Mouse (Mus musculus) midbrain, embryonic 14.5 days (tissue): ENCODE measurements around the gene Zic5. TPM values are rescaled to one million over a fixed set of nuclear protein-coding genes. Genes with fewer than 3 reads are reported as not detected.

ENCODE experiments used
- ATAC-seq: fragments of 200-750 bp; cut with Nextera tagmentation; 2 replicates; pipeline ENCODE4 v1.8.0; 2017; ENCODE audit warnings: moderate number of reproducible peaks, moderate library complexity; ENCODE audit not compliant: low FRiP score, low TSS enrichment
- DNase-seq: peaks from one replicate; pipeline ENCODE4 v3.0.0-alpha.2; 2015
- H3K27ac ChIP-seq: fragments of 300-500 bp; sonication (generic); replicated peaks from 2 replicates; pipeline ENCODE4 v1.5.1; 2014; ENCODE audit warnings: mild to moderate bottlenecking, low read depth, low read length, moderate library complexity
- H3K27me3 ChIP-seq: fragments of 300-500 bp; sonication (generic); 2 replicates; pipeline ENCODE4 v1.6.1; 2014; ENCODE audit warnings: low read length, control low read depth, mixed read lengths; ENCODE audit not compliant: control insufficient read depth, insufficient read depth
- H3K36me3 ChIP-seq: fragments of 300-500 bp; sonication (generic); 2 replicates; pipeline ENCODE4 v1.6.1; 2014; ENCODE audit warnings: low read length, control low read depth; ENCODE audit not compliant: control insufficient read depth, insufficient read depth
- H3K4me1 ChIP-seq: fragments of 300-500 bp; sonication (generic); 2 replicates; pipeline ENCODE4 v1.6.1; 2014; ENCODE audit warnings: mild to moderate bottlenecking, antibody characterized with exemption, low read length, control low read depth; ENCODE audit not compliant: control insufficient read depth, insufficient read depth
- H3K4me2 ChIP-seq: fragments of 300-500 bp; sonication (generic); 2 replicates; pipeline ENCODE4 v1.6.1; 2014; ENCODE audit warnings: mild to moderate bottlenecking, low read length, moderate library complexity
- H3K4me3 ChIP-seq: fragments of 300-500 bp; sonication (generic); replicated peaks from 2 replicates; pipeline ENCODE4 v1.5.1; 2014; ENCODE audit warnings: low read depth, low read length
- H3K9ac ChIP-seq: fragments of 300-500 bp; sonication (generic); replicated peaks from 2 replicates; pipeline ENCODE4 v1.6.1; 2014; ENCODE audit warnings: mild to moderate bottlenecking, low read length, moderate library complexity
- H3K9me3 ChIP-seq: fragments of 300-500 bp; sonication (generic); 2 replicates; pipeline ENCODE4 v1.6.1; 2016; ENCODE audit warnings: low read length, control low read depth, mixed read lengths; ENCODE audit not compliant: control insufficient read depth
- WGBS: fragments of 180-500 bp; shearing (Covaris S2); extraction: QIAGEN DNeasy Blood & Tissue Kit; methylation state at CpG from one replicate; pipeline ENCODE4 v1.1.7; 2014; 5-methylcytosine and 5-hydroxymethylcytosine counted together
- polyA plus RNA-seq: library from polyadenylated mRNA; unstranded; fragments of >200 nt; fragmentation: Nextera tagmentation; extraction: Ambion mirVana; gene quantifications from 2 replicates; pipeline ENCODE4 v1.2.1, GENCODE M21; 2014

The Zic5 gene
- polyA plus RNA-seq, 1 experiment from 2014 or later: 14.9 TPM

DNA sequence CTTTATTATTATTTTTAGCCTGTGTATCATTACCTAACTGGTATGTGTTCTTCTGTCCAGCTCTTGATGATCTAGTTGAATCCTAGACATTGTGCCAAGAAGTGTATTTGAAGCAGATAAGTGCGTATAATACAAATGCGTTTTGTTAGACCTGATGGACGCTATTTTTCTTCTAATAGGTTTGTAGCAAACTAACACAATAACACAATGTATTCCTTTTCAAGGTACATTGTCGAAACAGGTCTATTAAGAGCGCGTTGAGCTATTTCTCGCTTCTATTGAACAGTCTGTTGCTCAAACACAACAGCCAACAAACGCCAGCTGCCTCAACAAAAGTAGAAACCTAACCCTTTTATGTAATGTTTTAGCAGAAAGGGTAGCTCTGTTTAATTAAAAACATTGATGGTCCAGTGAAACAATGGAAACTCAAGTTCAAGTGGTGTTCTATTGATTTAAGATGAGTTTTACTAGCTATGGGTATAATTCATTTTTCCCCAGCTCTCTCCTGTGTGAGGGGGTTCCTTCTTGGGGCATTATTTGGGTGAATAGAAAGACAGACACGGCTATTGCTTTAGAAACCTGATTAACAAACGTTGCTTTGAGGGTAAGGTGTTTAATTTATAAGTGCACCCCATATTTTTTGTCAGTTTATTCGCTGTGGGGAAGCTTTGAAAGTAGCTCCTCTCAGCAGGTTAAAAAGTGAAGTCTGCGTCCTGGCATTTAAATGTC, 24.4 kb upstream of the Zic5 start:
- Histone ChIP-seq H3K4me3 (no peak overlapping the region), H3K27ac (0 out of 2 replicates have a peak overlapping the region, but pooled peaks have one; percentile 41), H3K36me3 (no peaks in the 10 kb centered on the region), H3K9me3 (peaks cover 4% of the 10 kb centered on the region; the same call in 1 of the 2 replicates), H3K4me2 (peak overlapping the region; percentile 46), H3K27me3 (peaks cover 69% of the 10 kb centered on the region), H3K9ac (no peak overlapping the region), H3K4me1 (no peaks in the 10 kb centered on the region)
- DNase-seq: peak; percentile 63
- ATAC-seq: no peak
- 1% methylated on average over 12 of the region's 12 CpGs for WGBS

DNA sequence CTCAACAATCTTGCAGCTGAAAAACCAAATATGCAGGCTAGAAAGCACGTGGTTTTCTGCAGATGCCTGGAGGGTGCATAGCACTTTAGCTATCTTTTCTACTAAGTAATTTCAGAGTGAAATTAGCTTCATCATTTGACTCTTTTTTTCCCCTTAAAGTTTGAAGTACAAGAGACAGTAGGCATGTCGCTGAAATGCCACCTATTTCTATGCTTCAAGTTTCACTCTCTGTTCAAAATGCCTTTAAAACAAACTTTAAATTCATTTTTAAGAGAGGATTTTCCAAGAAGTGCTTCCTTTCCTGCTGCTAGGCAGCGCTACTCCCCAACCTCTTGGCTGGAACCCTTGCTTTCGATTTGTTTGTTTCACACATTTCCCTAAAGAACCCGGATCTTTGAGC, 23.6 kb upstream of the Zic5 start:
- Histone ChIP-seq H3K36me3 (no peaks in the 10 kb centered on the region), H3K4me3 (no peak overlapping the region), H3K9ac (no peak overlapping the region), H3K9me3 (peaks cover 3% of the 10 kb centered on the region; the same call in 1 of the 2 replicates), H3K4me2 (peak overlapping the region; percentile 46), H3K27me3 (peaks cover 78% of the 10 kb centered on the region), H3K27ac (no peak overlapping the region), H3K4me1 (no peaks in the 10 kb centered on the region)
- 2% methylated on average over 5 of the region's 5 CpGs for WGBS
- peak; percentile 53 for DNase-seq
- no peak for ATAC-seq

DNA sequence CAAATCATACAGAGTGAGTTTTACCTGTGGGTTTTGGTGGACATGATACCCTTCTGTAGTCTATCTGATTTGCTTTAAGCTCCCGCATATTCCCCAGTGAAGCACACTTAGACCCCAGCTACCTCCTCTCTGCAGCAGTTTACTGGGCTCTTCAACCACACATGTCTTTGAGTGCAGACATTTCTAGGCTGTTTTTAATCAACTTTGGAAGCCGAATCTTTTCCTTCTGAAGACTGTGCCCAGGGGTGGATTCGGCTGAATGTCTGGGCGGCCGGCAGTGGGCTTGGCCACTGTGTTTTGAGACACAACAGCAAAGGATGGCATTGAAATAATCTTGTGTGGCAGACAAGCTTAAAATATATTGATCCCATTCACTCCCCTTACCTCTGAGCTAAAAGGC, 21.9 kb upstream of the Zic5 start:
- Histone ChIP-seq H3K9ac (no peak overlapping the region), H3K27ac (no peak overlapping the region), H3K4me2 (no peak overlapping the region), H3K36me3 (no peaks in the 10 kb centered on the region), H3K4me1 (no peaks in the 10 kb centered on the region), H3K4me3 (no peak overlapping the region), H3K9me3 (no peaks in the 10 kb centered on the region), H3K27me3 (peaks cover 80% of the 10 kb centered on the region)
- ATAC-seq: no peak
- peak; percentile 32 for DNase-seq
- 6% methylated on average over 5 of the region's 5 CpGs for WGBS

DNA sequence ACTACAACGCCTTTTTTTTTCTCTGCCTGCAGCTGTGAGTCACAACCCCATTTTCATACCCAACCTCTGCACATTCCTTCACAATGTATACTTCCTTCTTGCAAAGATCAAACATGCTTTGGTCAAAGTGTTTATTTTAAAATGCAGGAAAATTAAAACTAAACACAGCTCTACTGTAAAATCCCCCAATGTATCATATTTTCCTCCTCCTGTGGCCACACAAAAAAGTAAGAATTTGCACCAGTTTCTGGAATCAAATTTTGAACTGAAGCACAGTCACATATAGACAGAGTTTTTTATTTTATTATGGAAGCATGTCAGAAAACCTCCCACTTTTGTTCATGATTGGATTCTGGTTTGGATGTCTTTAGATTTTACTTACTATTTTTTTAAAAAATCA, 21.1 kb upstream of the Zic5 start:
- Histone ChIP-seq H3K27me3 (peaks cover 82% of the 10 kb centered on the region), H3K36me3 (no peaks in the 10 kb centered on the region), H3K27ac (no peak overlapping the region), H3K4me2 (no peak overlapping the region), H3K4me3 (no peak overlapping the region), H3K9ac (no peak overlapping the region), H3K9me3 (no peaks in the 10 kb centered on the region), H3K4me1 (no peaks in the 10 kb centered on the region)
- DNase-seq (no peak), ATAC-seq (no peak)
- 26% methylated on average over 1 of the region's 1 CpGs for WGBS

DNA sequence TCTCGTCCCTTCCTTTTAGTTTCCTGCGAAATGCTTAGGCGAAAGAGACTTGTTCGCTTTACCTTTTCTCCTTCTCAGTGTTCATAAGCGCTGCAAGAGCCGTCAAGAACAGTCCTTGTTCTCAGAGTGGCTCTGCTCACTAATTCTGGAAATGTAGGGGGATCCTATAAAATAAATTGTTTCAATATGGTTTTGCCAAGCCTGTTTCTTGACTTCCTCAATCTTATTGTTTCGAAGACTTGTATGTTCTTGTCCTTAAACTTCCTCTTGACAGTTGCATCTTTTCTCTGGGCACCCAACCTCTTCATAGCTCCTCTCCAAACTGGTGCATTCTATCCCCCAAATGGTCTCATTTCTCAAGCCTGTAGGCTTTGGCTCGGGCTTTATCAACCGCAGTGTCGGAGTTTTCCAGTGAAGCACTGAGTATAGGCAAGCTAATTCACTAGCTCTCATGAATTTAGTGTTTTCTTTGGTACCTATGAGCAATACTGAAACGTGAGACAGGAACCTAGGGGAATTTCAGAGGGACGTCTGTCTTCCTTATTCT, 20.2 kb upstream of the Zic5 start:
- no peak overlapping the region for H3K4me3 ChIP-seq
- H3K27ac ChIP-seq: peak overlapping the region; percentile 1; the same call in 1 of the 2 replicates
- ATAC-seq (no peak), DNase-seq (peak; percentile 55)
- H3K27me3 ChIP-seq: peaks cover 80% of the 10 kb centered on the region
- H3K9ac ChIP-seq: no peak overlapping the region
- H3K36me3 ChIP-seq: no peaks in the 10 kb centered on the region
- WGBS: 4% methylated on average over 12 of the region's 12 CpGs
- H3K4me2 ChIP-seq: peak overlapping the region; percentile 56
- no peaks in the 10 kb centered on the region for H3K4me1 ChIP-seq
- no peaks in the 10 kb centered on the region for H3K9me3 ChIP-seq

DNA sequence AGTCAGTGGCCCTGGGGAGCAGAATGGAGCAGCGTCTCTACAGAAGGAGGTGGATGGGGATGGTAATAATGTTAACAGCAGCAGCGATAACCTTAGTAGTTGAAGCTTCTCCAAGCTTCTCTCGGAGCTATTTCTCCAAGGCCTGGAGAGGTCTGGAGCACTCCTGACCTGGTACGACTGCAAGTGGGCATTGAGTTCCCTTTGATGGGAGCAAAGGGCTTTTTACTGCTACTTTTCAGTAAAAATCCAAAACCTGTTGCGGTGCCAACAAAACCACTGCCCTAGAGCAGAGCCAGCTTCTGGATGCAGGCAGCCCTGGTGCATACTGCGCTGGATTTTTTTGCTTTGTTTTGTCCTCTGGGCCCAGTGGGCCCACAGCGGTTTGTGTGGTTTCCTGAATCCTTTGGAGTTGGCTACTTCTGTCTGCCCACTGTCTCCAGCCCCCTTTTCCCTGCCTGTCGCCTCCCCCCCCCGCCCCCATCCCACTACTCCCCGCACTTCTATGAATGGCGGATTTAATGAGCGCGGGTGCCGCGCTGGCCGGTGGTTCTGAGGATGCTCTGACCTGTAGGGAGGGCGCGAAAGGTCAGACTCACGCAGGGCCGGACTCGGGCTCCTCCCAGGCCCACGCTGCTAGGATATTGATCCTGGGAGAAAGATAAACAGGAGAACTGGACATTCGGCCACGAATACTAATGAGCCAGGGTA, 19.5 kb upstream of the Zic5 start:
- no peaks in the 10 kb centered on the region for H3K36me3 ChIP-seq
- peak overlapping the region; percentile 1; the same call in 1 of the 2 replicates for H3K27ac ChIP-seq
- H3K4me3 ChIP-seq: 0 out of 2 replicates have a peak overlapping the region, but pooled peaks have one; percentile 8
- ATAC-seq (no peak), DNase-seq (peak; percentile 41)
- WGBS: 4% methylated on average over 24 of the region's 24 CpGs
- peak overlapping the region; percentile 56 for H3K4me2 ChIP-seq
- no peak overlapping the region for H3K9ac ChIP-seq
- H3K27me3 ChIP-seq: peaks cover 79% of the 10 kb centered on the region
- H3K9me3 ChIP-seq: no peaks in the 10 kb centered on the region
- H3K4me1 ChIP-seq: no peaks in the 10 kb centered on the region

DNA sequence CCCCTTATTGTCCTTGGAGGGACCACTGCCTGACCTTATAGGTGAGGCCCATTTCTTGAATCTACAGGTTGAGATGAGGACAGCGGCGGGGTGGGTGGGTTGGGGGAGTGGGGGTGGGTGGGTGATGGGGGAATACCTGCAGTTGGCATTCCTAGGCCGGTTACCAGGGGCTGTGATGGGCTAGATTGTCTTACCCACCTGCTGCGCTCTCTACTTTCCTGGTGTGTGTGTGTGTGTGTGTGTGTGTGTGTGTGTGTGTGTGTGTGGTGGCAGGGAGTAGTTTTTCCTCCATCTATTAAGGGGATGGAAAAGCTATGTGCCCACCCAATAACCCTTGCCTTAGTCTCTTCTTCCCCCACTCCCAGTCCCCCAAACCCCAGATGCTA, 19.0 kb upstream of the Zic5 start:
- Histone ChIP-seq H3K27ac (peak overlapping the region; percentile 1), H3K4me3 (no peak overlapping the region), H3K36me3 (no peaks in the 10 kb centered on the region), H3K4me1 (no peaks in the 10 kb centered on the region), H3K4me2 (peak overlapping the region; percentile 56), H3K9ac (0 out of 2 replicates have a peak overlapping the region, but pooled peaks have one; percentile 9), H3K27me3 (peaks cover 74% of the 10 kb centered on the region), H3K9me3 (no peaks in the 10 kb centered on the region)
- ATAC-seq: no peak
- 25% methylated on average over 4 of the region's 4 CpGs for WGBS
- DNase-seq: no peak

DNA sequence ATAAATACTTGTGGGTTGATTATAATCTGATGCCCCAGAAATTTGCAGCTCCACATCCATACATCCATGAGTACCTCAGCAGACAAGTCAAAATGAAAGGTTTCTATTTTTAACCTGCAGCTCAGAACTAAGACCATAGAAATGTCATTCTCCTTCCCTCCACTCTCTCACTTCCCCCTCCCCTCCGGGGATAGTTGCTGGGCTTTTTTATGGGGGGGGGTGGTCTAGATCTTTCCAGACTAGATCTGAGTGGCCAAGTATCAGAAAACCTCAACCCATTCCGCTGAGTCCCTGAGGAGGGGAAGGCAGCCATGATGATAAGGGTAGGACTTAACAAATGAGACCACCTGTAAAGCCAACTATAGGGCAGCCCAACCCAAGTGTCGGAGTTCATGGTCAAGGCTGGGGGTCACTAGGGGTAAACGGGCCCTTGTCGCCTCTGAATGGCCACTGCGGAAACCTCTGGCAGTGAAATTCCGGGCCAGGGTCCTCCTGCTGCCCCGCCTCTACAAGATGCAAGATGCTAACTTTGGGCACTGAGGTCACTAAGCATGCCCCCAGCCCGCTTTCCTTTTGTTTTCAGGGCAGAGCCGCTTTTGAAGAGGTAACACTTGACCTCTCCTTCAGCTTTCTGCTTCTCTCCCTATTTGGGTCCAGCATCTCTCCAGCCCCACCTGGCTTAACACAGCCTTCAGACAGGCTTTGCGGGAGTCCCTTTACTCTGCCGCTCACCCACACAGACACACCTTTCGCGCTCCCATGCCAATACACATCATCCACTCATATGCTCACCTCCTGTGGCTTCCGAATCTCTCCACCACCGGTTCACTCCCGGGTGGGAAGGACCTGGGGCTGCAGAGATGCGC, 18.3 kb upstream of the Zic5 start:
- Histone ChIP-seq H3K4me3 (no peak overlapping the region), H3K4me1 (no peaks in the 10 kb centered on the region), H3K27ac (peak overlapping the region; percentile 21; the same call in 1 of the 2 replicates), H3K27me3 (peaks cover 69% of the 10 kb centered on the region), H3K36me3 (no peaks in the 10 kb centered on the region), H3K4me2 (peak overlapping the region; percentile 56), H3K9ac (0 out of 2 replicates have a peak overlapping the region, but pooled peaks have one; percentile 9), H3K9me3 (no peaks in the 10 kb centered on the region)
- DNase-seq (peak; percentile 26), ATAC-seq (no peak)
- WGBS: 9% methylated on average over 18 of the region's 18 CpGs
